Mouse (Mus musculus) neural tube, embryonic 10.5 days (tissue): ENCODE measurements at regions not wholly inside any gene's neighbourhood (a gene's known extent, or its start where the extent isn't known, plus 50 kb on each side); places are given as distances from the start of the nearest gene placed in this dataset.

Experiments used
- DNase-seq: peaks from one replicate; pipeline ENCODE4 v3.0.0-alpha.2; 2017; ENCODE audit warnings: low spot score; ENCODE audit errors: extremely low spot score

DNA sequence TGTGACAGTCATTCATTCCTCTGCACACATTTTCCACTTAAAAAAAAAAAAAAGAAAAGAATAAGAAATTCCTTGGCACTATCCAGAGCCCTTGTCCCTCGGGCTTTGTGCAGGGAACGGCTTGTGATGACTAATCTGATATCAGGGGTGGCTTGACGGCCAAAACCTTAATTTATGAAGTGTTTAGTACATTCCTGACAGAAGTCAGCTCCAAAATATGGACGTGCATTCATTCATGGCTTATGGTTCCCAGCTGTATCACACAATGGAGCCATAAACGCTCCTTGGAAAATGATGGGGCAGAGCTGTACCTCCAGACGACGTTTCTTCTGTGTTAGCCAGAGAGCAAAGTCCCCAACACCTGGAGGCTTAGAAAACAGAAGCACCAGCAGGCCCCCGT is 62.1 kb upstream of the Elac2 start:
- DNase-seq: no peak

DNA sequence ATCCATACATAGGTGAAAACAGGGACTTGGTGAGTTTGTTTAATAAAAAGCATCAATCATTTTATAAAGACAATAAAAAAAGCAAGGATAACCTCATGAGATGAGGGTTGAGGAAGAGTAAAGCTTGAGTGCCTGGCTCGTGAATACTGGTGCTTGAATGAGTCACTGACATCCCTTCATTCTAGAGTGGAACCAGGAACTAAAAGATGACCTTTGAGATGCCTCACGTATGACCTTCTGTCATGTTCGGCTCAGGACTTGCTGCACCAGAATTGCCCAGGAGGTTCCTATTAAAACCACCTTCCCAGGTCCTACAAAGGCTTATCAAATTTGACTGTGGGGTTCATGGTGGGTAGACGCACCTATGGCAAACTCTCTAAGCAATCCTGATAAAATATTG is 61.5 kb upstream of the Elac2 start:
- DNase-seq: no peak

DNA sequence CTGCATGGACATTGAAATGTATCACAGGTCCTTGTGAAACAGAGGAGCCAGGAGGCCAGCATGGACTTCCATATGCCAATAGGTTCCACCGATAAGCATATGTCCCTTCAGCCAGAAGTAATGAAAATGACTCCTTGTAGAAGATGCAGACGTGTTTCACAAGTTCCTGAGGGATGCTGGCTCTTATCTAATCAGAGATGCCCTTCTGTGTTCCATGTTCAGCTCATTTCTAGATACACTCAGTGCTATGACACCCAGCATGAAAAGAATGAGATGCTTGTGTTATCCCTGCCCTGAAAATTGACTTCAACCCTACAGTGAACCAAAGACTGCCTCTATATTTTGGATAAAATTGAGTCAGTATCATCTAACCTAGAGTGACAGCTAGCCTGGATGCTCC is 53.8 kb upstream of the Elac2 start:
- DNase-seq: no peak

DNA sequence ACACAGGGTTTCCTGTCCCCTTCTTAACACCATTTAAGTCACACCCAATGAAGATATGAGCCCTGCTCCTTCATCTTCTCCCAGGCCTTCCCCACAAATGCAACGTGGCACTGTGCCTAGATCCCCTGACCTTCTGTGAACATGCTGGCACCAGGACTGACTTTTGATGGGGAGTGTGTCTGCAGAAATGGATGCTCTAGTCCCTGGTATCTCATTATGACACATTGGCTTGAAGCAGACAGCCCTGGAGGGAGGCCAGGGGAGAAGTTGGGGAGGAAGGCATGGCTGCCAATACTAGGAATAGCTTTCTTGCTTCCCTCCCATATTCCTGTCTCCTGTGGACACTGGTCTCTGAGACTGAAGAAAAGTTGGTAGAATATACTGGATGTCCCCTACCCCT is 52.9 kb upstream of the Elac2 start:
- no peak for DNase-seq
